Mouse (Mus musculus): ENCODE data around the gene Ctdsp2. TPM values are rescaled to one million over a fixed set of nuclear protein-coding genes. Genes with fewer than 3 reads are reported as not detected.

Ctdsp2 gene
- polyA plus RNA-seq, 1 experiment from 2014 or later, result 43.1 TPM

DNA sequence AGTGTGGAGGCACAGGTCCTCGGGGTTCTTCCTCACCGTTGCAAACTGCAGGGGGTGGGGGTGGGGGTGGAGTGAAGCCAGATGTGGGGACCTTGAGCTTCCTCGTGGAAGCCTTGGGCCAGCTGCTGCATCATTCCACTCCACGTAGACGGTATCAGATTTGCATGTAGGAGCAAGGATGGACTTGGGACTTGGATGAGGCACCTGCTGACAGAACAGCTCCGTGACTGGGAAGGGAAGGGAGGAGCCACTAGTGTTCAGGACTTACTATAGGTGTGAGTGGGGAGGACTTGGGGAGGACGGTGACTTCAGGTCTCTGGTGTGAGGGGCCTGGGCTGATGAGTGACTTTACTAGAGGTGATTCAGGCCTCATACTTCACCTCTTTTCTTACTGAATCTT, 5.5 kb upstream of the Ctdsp2 start:
- Histone ChIP-seq H3K4me3 (ENCODE audit: low read depth, low read length) (no peak overlapping the region), H3K9me3 (ENCODE audit: control insufficient read depth) (no peaks in the 10 kb centered on the region), H3K9ac (ENCODE audit: low read depth, low read length) (no peak overlapping the region), H3K4me1 (replicated peaks; ENCODE audit: control insufficient read depth, insufficient read depth, low read length) (peaks cover 30% of the 10 kb centered on the region), H3K4me2 (replicated peaks; ENCODE audit: low read depth) (peak overlapping the region; percentile 37; the same call in 1 of the 2 replicates), H3K27ac (ENCODE audit: low read depth, low read length) (peak overlapping the region; percentile 93), H3K27me3 (replicated peaks; ENCODE audit: control insufficient read depth, insufficient read depth, low read length) (no peaks in the 10 kb centered on the region), H3K36me3 (ENCODE audit: control insufficient read depth, insufficient read depth) (no peaks in the 10 kb centered on the region)
- no peak for TF ChIP-seq CTCF (IDR thresholded peaks at IDR 0.05; ENCODE audit: low read depth)
- WGBS, result 18% methylated on average over 7 of the region's 7 CpGs
- peak; percentile 83 for ATAC-seq

GRCm38 (mm10) chr10:126975706-126976105, 2.8 kb upstream of the Ctdsp2 start:
- Histone ChIP-seq H3K27ac (ENCODE audit: low read depth, low read length) (no peak overlapping the region), H3K4me3 (ENCODE audit: low read depth, low read length) (no peak overlapping the region), H3K4me2 (replicated peaks; ENCODE audit: low read depth) (no peak overlapping the region), H3K9ac (ENCODE audit: low read depth, low read length) (no peak overlapping the region), H3K27me3 (replicated peaks; ENCODE audit: control insufficient read depth, insufficient read depth, low read length) (no peaks in the 10 kb centered on the region), H3K36me3 (ENCODE audit: control insufficient read depth, insufficient read depth) (no peaks in the 10 kb centered on the region), H3K4me1 (replicated peaks; ENCODE audit: control insufficient read depth, insufficient read depth, low read length) (peaks cover 29% of the 10 kb centered on the region), H3K9me3 (ENCODE audit: control insufficient read depth) (no peaks in the 10 kb centered on the region)
- no peak for TF ChIP-seq CTCF (IDR thresholded peaks at IDR 0.05; ENCODE audit: low read depth)
- WGBS, result 75% methylated on average over 6 of the region's 6 CpGs
- ATAC-seq, result no peak

- H3K27me3 ChIP-seq (replicated peaks; ENCODE audit: control insufficient read depth, insufficient read depth, low read length), result no peaks in the 10 kb centered on the region
- ATAC-seq, result no peak
- H3K9me3 ChIP-seq (ENCODE audit: control insufficient read depth), result no peaks in the 10 kb centered on the region
- H3K4me1 ChIP-seq (replicated peaks; ENCODE audit: control insufficient read depth, insufficient read depth, low read length), result peaks cover 23% of the 10 kb centered on the region
- no peaks in the 10 kb centered on the region for H3K36me3 ChIP-seq (ENCODE audit: control insufficient read depth, insufficient read depth)
- no peak for TF ChIP-seq CTCF (IDR thresholded peaks at IDR 0.05; ENCODE audit: low read depth)
- H3K9ac ChIP-seq (ENCODE audit: low read depth, low read length), result no peak overlapping the region
- H3K4me3 ChIP-seq (ENCODE audit: low read depth, low read length), result no peak overlapping the region
- WGBS, result 34% methylated on average over 4 of the region's 4 CpGs
- H3K27ac ChIP-seq (ENCODE audit: low read depth, low read length), result no peak overlapping the region; the same call in 1 of the 2 replicates
- H3K4me2 ChIP-seq (replicated peaks; ENCODE audit: low read depth), result peak overlapping the region; percentile 73; the same call in 1 of the 2 replicates
Measured at GRCm38 (mm10) chr10:126977076-126977475, 1.4 kb upstream of the Ctdsp2 start.

GRCm38 (mm10) chr10:126979121-126979635, 661 bp downstream of the Ctdsp2 start:
- peak; percentile 10; the same call in 1 of the 2 replicates for ATAC-seq
- H3K4me1 ChIP-seq (replicated peaks; ENCODE audit: control insufficient read depth, insufficient read depth, low read length), result peaks cover 29% of the 10 kb centered on the region
- peak overlapping the region; percentile 73 for H3K4me2 ChIP-seq (replicated peaks; ENCODE audit: low read depth)
- no peaks in the 10 kb centered on the region for H3K27me3 ChIP-seq (replicated peaks; ENCODE audit: control insufficient read depth, insufficient read depth, low read length)
- no peaks in the 10 kb centered on the region for H3K36me3 ChIP-seq (ENCODE audit: control insufficient read depth, insufficient read depth)
- no peaks in the 10 kb centered on the region for H3K9me3 ChIP-seq (ENCODE audit: control insufficient read depth)
- peak overlapping the region; percentile 100 for H3K4me3 ChIP-seq (ENCODE audit: low read depth, low read length)
- no peak for TF ChIP-seq CTCF (IDR thresholded peaks at IDR 0.05; ENCODE audit: low read depth)
- WGBS, result 2% methylated on average over 40 of the region's 62 CpGs
- H3K9ac ChIP-seq (ENCODE audit: low read depth, low read length), result peak overlapping the region; percentile 99
- peak overlapping the region; percentile 100 for H3K27ac ChIP-seq (ENCODE audit: low read depth, low read length)

GRCm38 (mm10) chr10:126979636-126980151, 1.2 kb downstream of the Ctdsp2 start:
- H3K4me1 ChIP-seq (replicated peaks; ENCODE audit: control insufficient read depth, insufficient read depth, low read length), result peaks cover 34% of the 10 kb centered on the region

DNA sequence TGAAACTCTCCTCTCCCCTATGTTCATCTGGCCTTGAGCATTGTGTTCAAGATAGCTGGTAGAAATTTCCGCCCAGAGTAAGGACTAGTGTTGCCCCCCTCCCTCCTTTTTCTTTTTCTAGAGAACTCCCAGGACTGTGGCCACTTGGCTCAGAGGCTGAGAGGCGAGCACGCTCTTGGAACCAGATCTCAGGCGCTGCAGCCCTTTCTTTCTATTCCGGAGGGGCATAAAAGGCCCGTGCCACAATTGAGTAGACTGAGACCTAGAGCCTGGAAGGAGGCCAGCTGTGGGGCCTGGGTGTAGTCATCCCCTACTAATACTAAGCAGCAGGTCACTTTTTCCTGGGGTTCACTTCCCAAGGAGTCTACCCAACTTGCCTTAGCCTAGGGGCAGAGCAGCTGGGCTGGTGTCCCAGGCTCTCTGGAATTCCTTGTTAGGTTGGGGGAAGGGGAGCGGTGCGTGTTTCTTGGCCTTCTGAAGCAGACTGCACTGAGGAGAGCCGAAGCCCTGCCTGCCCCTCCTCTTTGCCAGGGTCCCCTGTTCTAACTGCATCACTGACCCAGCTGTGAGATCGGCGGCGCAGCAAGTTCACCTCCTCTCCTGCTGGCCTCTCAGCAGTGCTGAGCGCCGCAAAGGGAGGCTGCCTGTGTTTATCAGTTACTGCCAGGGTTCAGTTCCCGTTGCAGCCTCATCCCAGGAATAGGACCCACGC, 1.9 kb downstream of the Ctdsp2 start:
- no peaks in the 10 kb centered on the region for H3K36me3 ChIP-seq (ENCODE audit: control insufficient read depth, insufficient read depth)
- no peak for ATAC-seq
- WGBS, result 3% methylated on average over 16 of the region's 16 CpGs
- peak overlapping the region; percentile 73 for H3K4me2 ChIP-seq (replicated peaks; ENCODE audit: low read depth)
- peaks cover 40% of the 10 kb centered on the region for H3K4me1 ChIP-seq (replicated peaks; ENCODE audit: control insufficient read depth, insufficient read depth, low read length)
- peak overlapping the region; percentile 99 for H3K9ac ChIP-seq (ENCODE audit: low read depth, low read length)
- H3K4me3 ChIP-seq (ENCODE audit: low read depth, low read length), result peak overlapping the region; percentile 100
- H3K27me3 ChIP-seq (replicated peaks; ENCODE audit: control insufficient read depth, insufficient read depth, low read length), result no peaks in the 10 kb centered on the region
- no peaks in the 10 kb centered on the region for H3K9me3 ChIP-seq (ENCODE audit: control insufficient read depth)
- peak overlapping the region; percentile 100 for H3K27ac ChIP-seq (ENCODE audit: low read depth, low read length)
- no peak for TF ChIP-seq CTCF (IDR thresholded peaks at IDR 0.05; ENCODE audit: low read depth)

More at GRCm38 (mm10) chr10:126979636-126980151, 1.2 kb downstream of the Ctdsp2 start:
- Histone ChIP-seq H3K4me3 (ENCODE audit: low read depth, low read length) (peak overlapping the region; percentile 100), H3K9me3 (ENCODE audit: control insufficient read depth) (no peaks in the 10 kb centered on the region), H3K27ac (ENCODE audit: low read depth, low read length) (peak overlapping the region; percentile 100), H3K9ac (ENCODE audit: low read depth, low read length) (peak overlapping the region; percentile 99), H3K27me3 (replicated peaks; ENCODE audit: control insufficient read depth, insufficient read depth, low read length) (no peaks in the 10 kb centered on the region), H3K4me2 (replicated peaks; ENCODE audit: low read depth) (peak overlapping the region; percentile 73), H3K36me3 (ENCODE audit: control insufficient read depth, insufficient read depth) (no peaks in the 10 kb centered on the region)
- TF ChIP-seq CTCF (IDR thresholded peaks at IDR 0.05; ENCODE audit: low read depth), result no peak
- 0 out of 2 replicates have a peak, but pooled peaks have one; percentile 4 for ATAC-seq
- under 1% methylated on average over 55 of the region's 57 CpGs for WGBS

Data from intestine, postnatal 0 days (tissue).